In genomic region chr5:125368568-125368967, GRCm38 (mm10) we compare ENCODE assay signal across 8 mouse cellular contexts. TPM values are rescaled to one million over a fixed set of nuclear protein-coding genes. Genes with fewer than 3 reads are reported as not detected.
DNase-seq lines count a peak whose midpoint lies in the region; ATAC-seq and TF ChIP-seq lines count a peak whose summit lies in the region.

No protein-coding gene starts in this region.

- no peak for TF ChIP-seq EP300 in stomach, postnatal 0 days (optimal IDR thresholded peaks at IDR 0.05)

- H3K27me3 ChIP-seq in limb, embryonic 11.5 days (ENCODE audit: control insufficient read depth, insufficient read depth, low read length): no peaks in the 10 kb centered on the region
- no peaks in the 10 kb centered on the region for H3K27me3 ChIP-seq in midbrain, postnatal 0 days (ENCODE audit: insufficient read depth, low read length)
- no peaks in the 10 kb centered on the region for H3K27me3 ChIP-seq in stomach, postnatal 0 days (ENCODE audit: control insufficient read depth, insufficient read depth, low read length)

- H3K36me3 ChIP-seq in limb, embryonic 11.5 days (ENCODE audit: control insufficient read depth, insufficient read depth, low read length): no peaks in the 10 kb centered on the region
- no peaks in the 10 kb centered on the region for H3K36me3 ChIP-seq in midbrain, postnatal 0 days (ENCODE audit: insufficient read depth, low read length)
- no peaks in the 10 kb centered on the region for H3K36me3 ChIP-seq in stomach, postnatal 0 days (ENCODE audit: control insufficient read depth, insufficient read depth, low read length)

- DNase-seq in urinary bladder, postnatal 25 days (ENCODE audit: low spot score): peak; percentile 43
- DNase-seq in urinary bladder, adult 2 months (ENCODE audit: low spot score): no peak
- DNase-seq in cerebellum, adult 9-10 months: peak; percentile 78
- peak; percentile 54 to 55 for DNase-seq in frontal cortex, postnatal 25 days (ENCODE audit: low spot score in 2 of 2)
- DNase-seq in kidney, adult 18-20 months: peak; percentile 72
- peak; percentile 65 for DNase-seq in limb, embryonic 11.5 days (ENCODE audit: low spot score)
- peak; percentile 84 for DNase-seq in midbrain, postnatal 0 days (ENCODE audit: low spot score)
- DNase-seq in stomach, postnatal 0 days (ENCODE audit: low spot score): peak; percentile 54

- TF ChIP-seq CTCF in midbrain, postnatal 0 days (IDR thresholded peaks at IDR 0.05): peak; percentile 90
- peak; percentile 90 for TF ChIP-seq CTCF in stomach, postnatal 0 days (IDR thresholded peaks at IDR 0.05; ENCODE audit: low read depth)

- H3K9me3 ChIP-seq in limb, embryonic 11.5 days (ENCODE audit: control insufficient read depth, low read length): no peaks in the 10 kb centered on the region
- H3K9me3 ChIP-seq in midbrain, postnatal 0 days (ENCODE audit: low read length): no peaks in the 10 kb centered on the region
- H3K9me3 ChIP-seq in stomach, postnatal 0 days (ENCODE audit: control insufficient read depth, low read length): no peaks in the 10 kb centered on the region

- no peak overlapping the region for H3K4me2 ChIP-seq in limb, embryonic 11.5 days (ENCODE audit: low read depth, severe bottlenecking)
- no peak overlapping the region for H3K4me2 ChIP-seq in midbrain, postnatal 0 days (ENCODE audit: low read depth, low read length, poor library complexity, severe bottlenecking)
- no peak overlapping the region for H3K4me2 ChIP-seq in stomach, postnatal 0 days (replicated peaks; ENCODE audit: low read depth)

- no peaks in the 10 kb centered on the region for H3K4me1 ChIP-seq in limb, embryonic 11.5 days (ENCODE audit: control insufficient read depth, insufficient read depth, low read length)
- H3K4me1 ChIP-seq in midbrain, postnatal 0 days (ENCODE audit: insufficient read depth, low read length): no peaks in the 10 kb centered on the region
- H3K4me1 ChIP-seq in stomach, postnatal 0 days (replicated peaks; ENCODE audit: control insufficient read depth, insufficient read depth): no peaks in the 10 kb centered on the region

- 6% methylated on average over 4 of the region's 4 CpGs for WGBS in limb, embryonic 11.5 days
- WGBS in midbrain, postnatal 0 days: 2% methylated on average over 4 of the region's 4 CpGs
- 0% methylated on average over 4 of the region's 4 CpGs for WGBS in stomach, postnatal 0 days

- no peak overlapping the region for H3K27ac ChIP-seq in limb, embryonic 11.5 days (replicated peaks; ENCODE audit: low read depth, low read length)
- H3K27ac ChIP-seq in midbrain, postnatal 0 days (ENCODE audit: low read depth, low read length): no peak overlapping the region
- H3K27ac ChIP-seq in stomach, postnatal 0 days (replicated peaks): no peak overlapping the region

- ATAC-seq in limb, embryonic 11.5 days (ENCODE audit: insufficient number of reproducible peaks, low FRiP score, low TSS enrichment, low read depth): no peak
- no peak for ATAC-seq in midbrain, postnatal 0 days (ENCODE audit: low FRiP score)
- ATAC-seq in stomach, postnatal 0 days (ENCODE audit: low FRiP score, low TSS enrichment): peak; percentile 30

- no peak overlapping the region for H3K9ac ChIP-seq in limb, embryonic 11.5 days (ENCODE audit: low read length)
- no peak overlapping the region for H3K9ac ChIP-seq in midbrain, postnatal 0 days (replicated peaks; ENCODE audit: low read length, poor library complexity, severe bottlenecking)
- H3K9ac ChIP-seq in stomach, postnatal 0 days (ENCODE audit: low read length): no peak overlapping the region

- no peak overlapping the region for H3K4me3 ChIP-seq in limb, embryonic 11.5 days (ENCODE audit: low read depth, low read length)
- H3K4me3 ChIP-seq in midbrain, postnatal 0 days (ENCODE audit: low read depth, low read length): no peak overlapping the region
- H3K4me3 ChIP-seq in stomach, postnatal 0 days (ENCODE audit: low read depth, low read length): no peak overlapping the region

RNA-seq across cellular contexts. Expression of gene Gm10382, which starts 20.6 kb away (rescaled TPM):
- polyA plus RNA-seq in urinary bladder, adult 2 months (2012; rRNA removed): 0.29 and 0.40 TPM in 2 replicates
- 0.28 TPM in 1 of 2 replicates, not detected in the other for polyA plus RNA-seq in limb, embryonic 11.5 days (2014; fragmentation: Nextera tagmentation; extraction: Ambion mirVana)
- not detected in 2 replicates for total RNA-seq in midbrain, postnatal 0 days (2014; rRNA removed)
- 0.67 and 0.83 TPM in 2 replicates for polyA plus RNA-seq in midbrain, postnatal 0 days (2015; fragmentation: Nextera tagmentation; extraction: Ambion mirVana)
- 0.51 and 0.56 TPM in 2 replicates for polyA plus RNA-seq in stomach, postnatal 0 days (2015; fragmentation: Nextera tagmentation; extraction: Ambion mirVana)

RNA-seq across cellular contexts. Expression of gene Ubc, which starts 21.4 kb away (rescaled TPM):
- polyA plus RNA-seq in urinary bladder, adult 2 months (2012; rRNA removed): 740 and 949 TPM in 2 replicates
- 979 and 1,019 TPM in 2 replicates for polyA plus RNA-seq in limb, embryonic 11.5 days (2014; fragmentation: Nextera tagmentation; extraction: Ambion mirVana)
- 915 and 958 TPM in 2 replicates for total RNA-seq in midbrain, postnatal 0 days (2014; rRNA removed)
- polyA plus RNA-seq in midbrain, postnatal 0 days (2015; fragmentation: Nextera tagmentation; extraction: Ambion mirVana): 1,268 and 1,306 TPM in 2 replicates
- 537 and 549 TPM in 2 replicates for polyA plus RNA-seq in stomach, postnatal 0 days (2015; fragmentation: Nextera tagmentation; extraction: Ambion mirVana)

RNA-seq across cellular contexts. Expression of gene Scarb1, which starts 27.7 kb away (rescaled TPM):
- 75.6 and 92.2 TPM in 2 replicates for polyA plus RNA-seq in urinary bladder, adult 2 months (2012; rRNA removed)
- 27.7 and 30.3 TPM in 2 replicates for polyA plus RNA-seq in limb, embryonic 11.5 days (2014; fragmentation: Nextera tagmentation; extraction: Ambion mirVana)
- total RNA-seq in midbrain, postnatal 0 days (2014; rRNA removed): 60.2 and 74.0 TPM in 2 replicates
- polyA plus RNA-seq in midbrain, postnatal 0 days (2015; fragmentation: Nextera tagmentation; extraction: Ambion mirVana): 57.7 and 57.9 TPM in 2 replicates
- 30.1 and 31.8 TPM in 2 replicates for polyA plus RNA-seq in stomach, postnatal 0 days (2015; fragmentation: Nextera tagmentation; extraction: Ambion mirVana)
